Mouse (Mus musculus): ENCODE results near the gene Clasp2.

DNA sequence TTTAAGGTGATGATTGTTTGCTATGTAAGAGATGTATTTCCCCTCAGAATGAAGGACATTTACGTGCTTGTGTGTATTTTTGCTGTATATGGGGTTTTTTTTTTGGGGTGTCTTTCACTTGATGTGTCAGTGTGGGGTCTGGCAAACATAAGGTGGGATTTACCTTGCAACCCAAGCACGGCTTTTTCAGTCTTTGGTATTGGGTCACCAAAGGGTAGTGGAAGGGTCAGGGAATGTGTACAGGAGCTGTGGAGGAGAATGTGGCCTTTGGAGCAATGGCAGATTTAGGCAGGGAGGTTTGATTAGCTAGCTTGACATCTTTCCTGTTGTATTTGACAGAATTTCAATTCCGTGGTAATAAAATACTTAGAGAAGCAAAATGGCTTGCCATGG, 52.2 kb downstream of the Clasp2 start:
- TF ChIP-seq CTCF (IDR thresholded peaks at IDR 0.05; ENCODE audit: extremely low read depth, insufficient read length, insufficient replicate concordance, low read depth, low read length) (no peak), POLR2A (IDR thresholded peaks at IDR 0.05; ENCODE audit: low read depth, low read length) (no peak)

Data from small intestine, adult 2 months (tissue).